Mouse (Mus musculus) liver, postnatal 0 days (tissue): ENCODE measurements around the gene Ccdc9b.

Source experiments
- CTCF ChIP-seq: sonication (generic); IDR thresholded peaks from 2 replicates; pipeline ENCODE4 v1.5.1; 2016; ENCODE audit warnings: antibody characterized with exemption, low read depth
- EP300 ChIP-seq: IDR thresholded peaks from 2 replicates; pipeline ENCODE4 v1.6.1; 2016; ENCODE audit warnings: antibody characterized with exemption, low read depth, mild to moderate bottlenecking

DNA sequence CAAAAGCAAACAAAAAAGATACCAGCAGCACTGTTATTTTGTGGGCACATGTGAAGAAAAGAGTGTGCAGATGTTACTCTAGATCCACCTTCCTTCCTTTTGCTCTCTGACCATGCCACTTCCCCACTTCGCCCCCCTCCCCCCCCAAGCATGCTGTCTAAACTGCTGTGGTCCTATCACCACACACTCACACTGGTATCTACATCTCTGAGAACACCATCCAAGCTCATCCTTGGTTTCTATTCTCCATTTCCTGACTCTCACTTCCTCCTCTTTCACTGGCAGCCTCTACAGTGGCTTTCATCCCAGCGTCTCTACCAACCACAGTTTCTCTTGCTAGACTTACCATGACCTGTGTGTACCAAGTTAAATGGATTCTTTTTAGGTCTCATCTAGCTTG lies 42.0 kb upstream of the Ccdc9b start:
- TF ChIP-seq CTCF = no peak
- TF ChIP-seq EP300 = no peak
